Mouse (Mus musculus): ENCODE measurements around the gene 4921511C20Rik.

4921511C20Rik gene

DNA sequence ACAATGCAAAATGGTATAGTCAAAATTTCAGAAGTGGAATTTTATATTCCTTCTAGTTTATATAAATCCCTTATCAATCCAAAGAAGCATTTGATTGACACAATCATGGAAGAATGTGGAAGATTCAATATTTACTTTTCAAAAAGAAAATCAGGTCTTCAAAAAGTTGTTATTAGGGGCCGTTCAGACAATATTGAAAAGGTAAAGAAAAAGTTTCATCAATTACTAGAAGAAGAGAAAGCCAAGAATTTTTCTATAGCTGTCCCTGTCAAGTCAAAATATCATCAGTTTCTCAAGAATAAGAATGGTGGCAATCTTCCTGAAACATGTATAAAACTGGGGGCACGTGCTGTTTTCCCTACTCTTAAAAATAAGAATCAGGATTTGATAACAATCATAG lies at the start of gene 4921511C20Rik:
Gene 4921511C20Rik (plus strand): TSS at position 301 of the 400 bp plus-strand sequence.
- in situ Hi-C loops (cut with MseI, MboI) = no loop called here
